Comparison of ENCODE assay signal across 24 mouse cellular contexts in genomic region chr13:91779892-91780291, GRCm38 (mm10). TPM values are rescaled to one million over a fixed set of nuclear protein-coding genes. Genes with fewer than 3 reads are reported as not detected.
DNase-seq lines count a peak whose midpoint lies in the region; ATAC-seq and TF ChIP-seq lines count a peak whose summit lies in the region.
"Had no signal": no experiment of that assay in that cellular context is flagged by ENCODE, and none has a peak within 500 bp of the region (broad histone marks: within the 10 kb centered on the region; RNA-seq: fewer than 3 reads in every experiment).

No protein-coding gene starts in this region.

- ATAC-seq in inflammation-experienced regulatory T-cells, adult 6 months: peak; percentile 52
- no peak for ATAC-seq in forebrain, embryonic 16.5 days
- ATAC-seq: intestine, embryonic 15.5 days; liver, embryonic 12.5 days had no signal

- H3K9me3 ChIP-seq in forebrain, embryonic 16.5 days (ENCODE audit: control insufficient read depth, low read length): no peaks in the 10 kb centered on the region
- H3K9me3 ChIP-seq: embryonic facial prominence, embryonic 13.5 days; G1E; hindbrain, embryonic 12.5 days; intestine, embryonic 15.5 days; kidney, embryonic 15.5 days; liver, embryonic 12.5 days; lung, embryonic 15.5 days; neural tube, embryonic 12.5 days had no signal

- intact Hi-C loops in heart, adult 2 months (cut with DNase I): no loop called here

- DNase-seq in heart, adult 11 months: peak; percentile 6
- DNase-seq in heart, adult 2 months: no peak
- DNase-seq in 3T3-L1 (ENCODE audit: low read depth, low spot score) (peak; percentile 92), NIH3T3 (ENCODE audit: low read depth) (peak; percentile 50)
- no peak for DNase-seq in right cerebral cortex, adult 18-20 months
- DNase-seq in thymus, adult 18-20 months: no peak
- DNase-seq: adrenal gland, postnatal 14 days; cerebellum, adult 2 months; right cerebral cortex, postnatal 25 days; thymus, postnatal 4 days had no signal

- H3K9ac ChIP-seq in heart, adult 2 months (ENCODE audit: low read depth, low read length): no peak overlapping the region
- no peak overlapping the region for H3K9ac ChIP-seq in forebrain, embryonic 16.5 days (replicated peaks; ENCODE audit: low read depth, low read length)
- H3K9ac ChIP-seq: embryonic facial prominence, embryonic 13.5 days; hindbrain, embryonic 12.5 days; intestine, embryonic 15.5 days; kidney, embryonic 15.5 days; liver, embryonic 12.5 days; lung, embryonic 15.5 days; neural tube, embryonic 12.5 days had no signal

- TF ChIP-seq POLR2A in heart, adult 2 months (IDR thresholded peaks at IDR 0.05; ENCODE audit: insufficient read depth, low read depth, low read length): no peak

- no peaks in the 10 kb centered on the region for H3K79me2 ChIP-seq in heart, adult 2 months (replicated peaks; ENCODE audit: control insufficient read depth, insufficient read depth, low read length)

- H3K4me3 ChIP-seq in heart, adult 2 months: no peak overlapping the region
- no peak overlapping the region for H3K4me3 ChIP-seq in forebrain, embryonic 16.5 days (replicated peaks; ENCODE audit: low read length)
- H3K4me3 ChIP-seq: embryonic facial prominence, embryonic 13.5 days; hindbrain, embryonic 12.5 days; intestine, embryonic 15.5 days; kidney, embryonic 15.5 days; liver, embryonic 12.5 days; lung, embryonic 15.5 days; megakaryocyte, embryonic 14.5 days; neural tube, embryonic 12.5 days had no signal

- H3K4me1 ChIP-seq in heart, adult 2 months (ENCODE audit: control insufficient read depth, insufficient read depth, low read length): no peaks in the 10 kb centered on the region
- H3K4me1 ChIP-seq in forebrain, embryonic 16.5 days (replicated peaks; ENCODE audit: control insufficient read depth, insufficient read depth, low read length): no peaks in the 10 kb centered on the region
- H3K4me1 ChIP-seq: hindbrain, embryonic 12.5 days; intestine, embryonic 15.5 days; kidney, embryonic 15.5 days; liver, embryonic 12.5 days; lung, embryonic 15.5 days; neural tube, embryonic 12.5 days had no signal

- no peak for TF ChIP-seq EP300 in heart, adult 2 months (IDR thresholded peaks at IDR 0.05; ENCODE audit: insufficient read depth, low read depth, low read length)

- no peaks in the 10 kb centered on the region for H3K27me3 ChIP-seq in heart, adult 2 months (ENCODE audit: control insufficient read depth, insufficient read depth, low read length)
- no peaks in the 10 kb centered on the region for H3K27me3 ChIP-seq in forebrain, embryonic 16.5 days (replicated peaks; ENCODE audit: control insufficient read depth, insufficient read depth, low read length)
- H3K27me3 ChIP-seq: embryonic facial prominence, embryonic 13.5 days; hindbrain, embryonic 12.5 days; intestine, embryonic 15.5 days; kidney, embryonic 15.5 days; liver, embryonic 12.5 days; lung, embryonic 15.5 days; megakaryocyte, embryonic 14.5 days; neural tube, embryonic 12.5 days had no signal

- H3K36me3 ChIP-seq in heart, adult 2 months (ENCODE audit: control insufficient read depth, insufficient read depth, low read length): no peaks in the 10 kb centered on the region
- no peaks in the 10 kb centered on the region for H3K36me3 ChIP-seq in forebrain, embryonic 16.5 days (ENCODE audit: control insufficient read depth, insufficient read depth)
- H3K36me3 ChIP-seq: embryonic facial prominence, embryonic 13.5 days; G1E; hindbrain, embryonic 12.5 days; intestine, embryonic 15.5 days; kidney, embryonic 15.5 days; liver, embryonic 12.5 days; lung, embryonic 15.5 days; neural tube, embryonic 12.5 days had no signal

- TF ChIP-seq CTCF in heart, adult 2 months (IDR thresholded peaks at IDR 0.05): no peak

- H3K27ac ChIP-seq in heart, adult 2 months: no peak overlapping the region
- H3K27ac ChIP-seq in forebrain, embryonic 16.5 days (ENCODE audit: low read length): no peak overlapping the region
- H3K27ac ChIP-seq: embryonic facial prominence, embryonic 13.5 days; hindbrain, embryonic 12.5 days; intestine, embryonic 15.5 days; kidney, embryonic 15.5 days; liver, embryonic 12.5 days; lung, embryonic 15.5 days; neural tube, embryonic 12.5 days had no signal

- H3K4me2 ChIP-seq in forebrain, embryonic 16.5 days (ENCODE audit: low read length): no peak overlapping the region
- H3K4me2 ChIP-seq: embryonic facial prominence, embryonic 13.5 days; hindbrain, embryonic 12.5 days; intestine, embryonic 15.5 days; kidney, embryonic 15.5 days; liver, embryonic 12.5 days; lung, embryonic 15.5 days; neural tube, embryonic 12.5 days had no signal

RNA-seq across cellular contexts. Expression of gene Zcchc9, which starts 27.6 kb away (rescaled TPM):
- total RNA-seq in heart, adult 2 months (2021): 10 to 100 TPM; 12.6 to 14.2 TPM
- polyA plus RNA-seq in heart, adult 2 months (2012; rRNA removed): 10.2 and 17.0 TPM in 2 replicates
- 10 to 100 TPM; 49.3 to 53.4 (median 51.0) TPM for polyA plus RNA-seq in inflammation-experienced regulatory T-cells, adult 6 months (2017; shearing (Covaris generic))
- 18.5 and 21.9 TPM in 2 replicates for polyA plus RNA-seq in forebrain, embryonic 16.5 days (2015; fragmentation: Nextera tagmentation; extraction: Ambion mirVana)

RNA-seq across cellular contexts. Expression of gene Acot12, which starts 38.6 kb away (rescaled TPM):
- not detected for total RNA-seq in heart, adult 2 months (2021)
- polyA plus RNA-seq in heart, adult 2 months (2012; rRNA removed): 0.06 and 0.16 TPM in 2 replicates
- not detected for polyA plus RNA-seq in inflammation-experienced regulatory T-cells, adult 6 months (2017; shearing (Covaris generic))
- not detected in 2 replicates for polyA plus RNA-seq in forebrain, embryonic 16.5 days (2015; fragmentation: Nextera tagmentation; extraction: Ambion mirVana)
- total RNA-seq: G1E; heart, adult 8-10 months had no signal
- polyA plus RNA-seq: forebrain, embryonic 11.5 days; G1E; heart, embryonic 16.5 days; hindbrain, embryonic 12.5 days; kidney, embryonic 15.5 days; lung, embryonic 15.5 days; neural tube, embryonic 12.5 days had no signal

Comparison
In these comparisons a context has a peak if more than half of its experiments do, and no peak if none do; other contexts are left out.
1. DNase-seq: peak in heart, adult 11 months (single experiment), 3T3-L1 (single experiment) and NIH3T3 (single experiment); none in heart, adult 2 months (0 of 2), right cerebral cortex, adult 18-20 months (single experiment) and thymus, adult 18-20 months (0 of 2).